Mouse (Mus musculus): ENCODE measurements at regions not wholly inside any gene's neighbourhood (a gene's known extent, or its start where the extent isn't known, plus 50 kb on each side); places are given as distances from the start of the nearest gene placed in this dataset.

GRCm38 (mm10) chr4:9061941-9062340, 823.1 kb upstream of the Car8 start:
- H3K27me3 ChIP-seq (ENCODE audit: control insufficient read depth, insufficient read depth, low read length): no peaks in the 10 kb centered on the region
- 0 out of 2 replicates have a peak, but pooled peaks cover 3% of the 10 kb centered on the region for H3K4me1 ChIP-seq (replicated peaks; ENCODE audit: control insufficient read depth, insufficient read depth, low read length)
- no peak overlapping the region for H3K4me3 ChIP-seq (ENCODE audit: low read depth, low read length)
- 81% methylated on average over 3 of the region's 3 CpGs for WGBS
- H3K9me3 ChIP-seq (ENCODE audit: control insufficient read depth, low read length): no peaks in the 10 kb centered on the region
- H3K9ac ChIP-seq (ENCODE audit: low read depth, low read length): no peak overlapping the region
- no peaks in the 10 kb centered on the region for H3K36me3 ChIP-seq (ENCODE audit: control insufficient read depth, insufficient read depth, low read length)
- DNase-seq (ENCODE audit: low spot score) (no peak), ATAC-seq (ENCODE audit: low FRiP score) (no peak)
- H3K27ac ChIP-seq (ENCODE audit: low read depth, low read length): no peak overlapping the region
- no peak overlapping the region for H3K4me2 ChIP-seq (replicated peaks; ENCODE audit: low read depth, low read length)

- ATAC-seq (ENCODE audit: low FRiP score) (peak; percentile 75; the same call in 1 of the 2 replicates), DNase-seq (ENCODE audit: low spot score) (peak; percentile 27)
- Histone ChIP-seq H3K27ac (ENCODE audit: low read depth, low read length) (no peak overlapping the region), H3K36me3 (ENCODE audit: control insufficient read depth, insufficient read depth, low read length) (no peaks in the 10 kb centered on the region), H3K4me2 (replicated peaks; ENCODE audit: low read depth, low read length) (no peak overlapping the region), H3K9me3 (ENCODE audit: control insufficient read depth, low read length) (no peaks in the 10 kb centered on the region), H3K27me3 (ENCODE audit: control insufficient read depth, insufficient read depth, low read length) (no peaks in the 10 kb centered on the region), H3K9ac (ENCODE audit: low read depth, low read length) (no peak overlapping the region), H3K4me1 (replicated peaks; ENCODE audit: control insufficient read depth, insufficient read depth, low read length) (0 out of 2 replicates have a peak, but pooled peaks cover 3% of the 10 kb centered on the region), H3K4me3 (ENCODE audit: low read depth, low read length) (no peak overlapping the region)
- WGBS: 35% methylated on average over 5 of the region's 5 CpGs
These were observed 821.4 kb upstream of the Car8 start for GRCm38 (mm10) chr4:9060221-9060620.

GRCm38 (mm10) chr4:9057676-9058075, 818.8 kb upstream of the Car8 start:
- H3K27ac ChIP-seq (ENCODE audit: low read depth, low read length): no peak overlapping the region
- 0 out of 2 replicates have a peak, but pooled peaks cover 3% of the 10 kb centered on the region for H3K4me1 ChIP-seq (replicated peaks; ENCODE audit: control insufficient read depth, insufficient read depth, low read length)
- H3K4me3 ChIP-seq (ENCODE audit: low read depth, low read length): no peak overlapping the region
- H3K4me2 ChIP-seq (replicated peaks; ENCODE audit: low read depth, low read length): no peak overlapping the region
- no peaks in the 10 kb centered on the region for H3K9me3 ChIP-seq (ENCODE audit: control insufficient read depth, low read length)
- no peak overlapping the region for H3K9ac ChIP-seq (ENCODE audit: low read depth, low read length)
- WGBS: 54% methylated on average over 4 of the region's 4 CpGs
- H3K27me3 ChIP-seq (ENCODE audit: control insufficient read depth, insufficient read depth, low read length): no peaks in the 10 kb centered on the region
- DNase-seq (ENCODE audit: low spot score): no peak
- H3K36me3 ChIP-seq (ENCODE audit: control insufficient read depth, insufficient read depth, low read length): no peaks in the 10 kb centered on the region
- ATAC-seq (ENCODE audit: low FRiP score): no peak

- Histone ChIP-seq H3K27me3 (ENCODE audit: control insufficient read depth, insufficient read depth, low read length) (no peaks in the 10 kb centered on the region), H3K36me3 (ENCODE audit: control insufficient read depth, insufficient read depth, low read length) (no peaks in the 10 kb centered on the region), H3K4me2 (replicated peaks; ENCODE audit: low read depth, low read length) (no peak overlapping the region), H3K4me3 (ENCODE audit: low read depth, low read length) (no peak overlapping the region), H3K9ac (ENCODE audit: low read depth, low read length) (no peak overlapping the region), H3K4me1 (replicated peaks; ENCODE audit: control insufficient read depth, insufficient read depth, low read length) (0 out of 2 replicates have a peak, but pooled peaks cover 3% of the 10 kb centered on the region), H3K9me3 (ENCODE audit: control insufficient read depth, low read length) (no peaks in the 10 kb centered on the region), H3K27ac (ENCODE audit: low read depth, low read length) (no peak overlapping the region)
- DNase-seq (ENCODE audit: low spot score): no peak
- WGBS: 93% methylated on average over 7 of the region's 7 CpGs
- ATAC-seq (ENCODE audit: low FRiP score): no peak
These were observed 818.3 kb upstream of the Car8 start for GRCm38 (mm10) chr4:9057113-9057512.

DNA sequence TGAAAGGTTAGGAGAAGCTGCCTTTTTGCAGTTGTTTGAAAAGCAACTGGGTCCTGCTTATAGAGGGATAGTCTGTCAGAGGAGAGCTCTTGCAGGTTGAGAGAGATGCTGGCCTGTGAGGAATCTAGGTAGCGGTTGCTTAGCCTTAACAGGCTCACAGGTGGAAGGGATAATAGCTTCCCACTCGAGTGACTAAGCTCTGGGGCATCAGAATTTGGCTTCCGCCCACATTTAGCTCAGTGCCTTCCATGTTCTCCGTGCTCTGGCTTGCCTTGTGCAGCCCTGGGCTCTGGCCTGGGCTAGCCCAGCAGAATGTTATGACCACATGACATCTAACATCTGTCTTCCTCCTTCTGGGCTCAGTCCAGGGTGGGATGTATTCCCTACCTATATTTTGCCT, 817.0 kb upstream of the Car8 start:
- Histone ChIP-seq H3K4me3 (ENCODE audit: low read depth, low read length) (no peak overlapping the region), H3K4me2 (replicated peaks; ENCODE audit: low read depth, low read length) (no peak overlapping the region), H3K27me3 (ENCODE audit: control insufficient read depth, insufficient read depth, low read length) (no peaks in the 10 kb centered on the region), H3K27ac (ENCODE audit: low read depth, low read length) (no peak overlapping the region), H3K9ac (ENCODE audit: low read depth, low read length) (no peak overlapping the region), H3K9me3 (ENCODE audit: control insufficient read depth, low read length) (no peaks in the 10 kb centered on the region), H3K36me3 (ENCODE audit: control insufficient read depth, insufficient read depth, low read length) (no peaks in the 10 kb centered on the region), H3K4me1 (replicated peaks; ENCODE audit: control insufficient read depth, insufficient read depth, low read length) (0 out of 2 replicates have a peak, but pooled peaks cover 3% of the 10 kb centered on the region)
- ATAC-seq (ENCODE audit: low FRiP score) (no peak), DNase-seq (ENCODE audit: low spot score) (no peak)
- WGBS: 82% methylated on average over 4 of the region's 4 CpGs

DNA sequence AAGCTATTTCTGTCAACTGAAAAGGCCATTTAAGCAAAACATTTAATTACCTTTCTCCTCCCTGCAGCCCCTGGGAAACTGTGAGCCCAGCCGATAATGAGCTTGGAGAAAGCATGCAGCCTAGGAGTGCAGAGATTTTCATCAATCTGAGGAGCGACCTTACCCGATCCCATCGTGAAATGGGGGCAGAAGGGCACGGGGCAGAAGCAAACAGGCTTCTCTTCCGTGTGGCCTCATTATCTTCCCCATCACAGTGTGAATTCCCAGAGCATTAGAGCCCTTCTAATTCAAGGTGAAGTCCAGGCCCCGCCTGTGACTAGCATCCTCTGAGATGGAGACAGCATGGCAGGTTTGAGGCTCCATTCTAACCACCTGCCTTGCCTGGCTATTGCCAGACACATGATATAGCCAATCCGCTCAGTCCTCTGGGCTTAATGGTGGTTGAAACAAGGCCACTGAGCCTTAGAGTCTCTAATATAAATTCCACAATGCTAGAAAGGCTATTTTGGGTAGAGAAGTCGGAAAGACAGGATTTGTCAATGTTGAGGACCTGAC, 816.5 kb upstream of the Car8 start:
- Histone ChIP-seq H3K27ac (ENCODE audit: low read depth, low read length) (no peak overlapping the region), H3K9ac (ENCODE audit: low read depth, low read length) (no peak overlapping the region), H3K27me3 (ENCODE audit: control insufficient read depth, insufficient read depth, low read length) (no peaks in the 10 kb centered on the region), H3K4me3 (ENCODE audit: low read depth, low read length) (no peak overlapping the region), H3K9me3 (ENCODE audit: control insufficient read depth, low read length) (no peaks in the 10 kb centered on the region), H3K36me3 (ENCODE audit: control insufficient read depth, insufficient read depth, low read length) (no peaks in the 10 kb centered on the region), H3K4me2 (replicated peaks; ENCODE audit: low read depth, low read length) (no peak overlapping the region), H3K4me1 (replicated peaks; ENCODE audit: control insufficient read depth, insufficient read depth, low read length) (0 out of 2 replicates have a peak, but pooled peaks cover 3% of the 10 kb centered on the region)
- DNase-seq (ENCODE audit: low spot score) (no peak), ATAC-seq (ENCODE audit: low FRiP score) (no peak)
- 66% methylated on average over 9 of the region's 9 CpGs for WGBS

DNA sequence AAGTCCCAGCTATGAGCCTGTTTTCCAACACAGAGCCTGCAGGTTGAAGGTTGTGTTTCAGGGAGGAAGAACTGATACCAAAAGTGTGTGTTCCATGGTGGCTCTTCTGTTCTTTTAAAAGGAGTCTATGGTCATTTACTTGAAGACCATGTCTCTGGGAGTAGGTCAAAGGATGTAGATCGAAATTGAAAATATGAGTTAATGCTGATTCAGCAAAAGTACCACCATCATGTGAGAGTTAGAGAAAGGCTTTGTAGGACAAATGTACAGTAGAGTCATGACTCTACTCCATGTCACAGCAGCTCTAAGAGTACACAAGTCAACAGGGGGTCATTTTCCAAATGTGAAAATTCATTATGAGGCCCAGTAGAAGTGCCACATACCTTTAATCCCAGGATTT, 810.0 kb upstream of the Car8 start:
- no peak for DNase-seq (ENCODE audit: low spot score)
- H3K4me1 ChIP-seq (replicated peaks; ENCODE audit: control insufficient read depth, insufficient read depth, low read length): no peaks in the 10 kb centered on the region
- H3K4me2 ChIP-seq (replicated peaks; ENCODE audit: low read depth, low read length): no peak overlapping the region
- no peak overlapping the region for H3K27ac ChIP-seq (ENCODE audit: low read depth, low read length)
- 90% methylated on average over 1 of the region's 1 CpGs for WGBS
- no peak for ATAC-seq (ENCODE audit: low FRiP score)
- H3K9me3 ChIP-seq (ENCODE audit: control insufficient read depth, low read length): no peaks in the 10 kb centered on the region
- no peak overlapping the region for H3K4me3 ChIP-seq (ENCODE audit: low read depth, low read length)
- no peaks in the 10 kb centered on the region for H3K27me3 ChIP-seq (ENCODE audit: control insufficient read depth, insufficient read depth, low read length)
- H3K36me3 ChIP-seq (ENCODE audit: control insufficient read depth, insufficient read depth, low read length): no peaks in the 10 kb centered on the region
- no peak overlapping the region for H3K9ac ChIP-seq (ENCODE audit: low read depth, low read length)

- ATAC-seq (ENCODE audit: low FRiP score): no peak
- H3K27me3 ChIP-seq (ENCODE audit: control insufficient read depth, insufficient read depth, low read length): no peaks in the 10 kb centered on the region
- no peak overlapping the region for H3K4me2 ChIP-seq (replicated peaks; ENCODE audit: low read depth, low read length)
- H3K4me3 ChIP-seq (ENCODE audit: low read depth, low read length): no peak overlapping the region
- WGBS: 83% methylated on average over 4 of the region's 4 CpGs
- no peak for DNase-seq (ENCODE audit: low spot score)
- H3K27ac ChIP-seq (ENCODE audit: low read depth, low read length): no peak overlapping the region
- H3K4me1 ChIP-seq (replicated peaks; ENCODE audit: control insufficient read depth, insufficient read depth, low read length): no peaks in the 10 kb centered on the region
- H3K9ac ChIP-seq (ENCODE audit: low read depth, low read length): no peak overlapping the region
- no peaks in the 10 kb centered on the region for H3K36me3 ChIP-seq (ENCODE audit: control insufficient read depth, insufficient read depth, low read length)
- no peaks in the 10 kb centered on the region for H3K9me3 ChIP-seq (ENCODE audit: control insufficient read depth, low read length)
These were observed 808.3 kb upstream of the Car8 start for GRCm38 (mm10) chr4:9047151-9047550.

DNA sequence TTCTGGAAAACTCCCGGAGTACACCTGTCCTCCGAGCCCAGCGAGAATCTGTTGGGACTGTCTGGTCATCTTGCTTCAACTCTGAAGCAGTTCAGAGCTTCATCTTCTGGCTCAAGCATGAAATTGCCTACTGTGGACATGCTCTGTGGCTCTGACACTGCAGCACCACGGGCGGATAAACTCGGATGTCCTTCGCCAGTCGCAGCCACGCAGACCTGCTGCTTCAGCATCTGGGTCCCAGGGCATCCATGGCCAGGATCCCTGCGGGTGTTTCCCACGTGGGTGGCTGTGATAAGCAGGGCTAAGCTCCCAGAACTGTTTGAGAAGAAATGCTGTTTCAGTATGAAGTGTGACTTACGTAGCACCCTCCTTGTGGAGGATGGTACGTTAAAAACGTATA, 807.6 kb upstream of the Car8 start:
- Histone ChIP-seq H3K9ac (ENCODE audit: low read depth, low read length) (no peak overlapping the region), H3K4me3 (ENCODE audit: low read depth, low read length) (no peak overlapping the region), H3K36me3 (ENCODE audit: control insufficient read depth, insufficient read depth, low read length) (no peaks in the 10 kb centered on the region), H3K4me1 (replicated peaks; ENCODE audit: control insufficient read depth, insufficient read depth, low read length) (no peaks in the 10 kb centered on the region), H3K27ac (ENCODE audit: low read depth, low read length) (no peak overlapping the region), H3K9me3 (ENCODE audit: control insufficient read depth, low read length) (no peaks in the 10 kb centered on the region), H3K27me3 (ENCODE audit: control insufficient read depth, insufficient read depth, low read length) (no peaks in the 10 kb centered on the region), H3K4me2 (replicated peaks; ENCODE audit: low read depth, low read length) (no peak overlapping the region)
- 87% methylated on average over 14 of the region's 14 CpGs for WGBS
- ATAC-seq (ENCODE audit: low FRiP score) (no peak), DNase-seq (ENCODE audit: low spot score) (no peak)
